Mouse (Mus musculus) small intestine, adult 2 months (tissue): ENCODE measurements at regions not wholly inside any gene's neighbourhood (a gene's known extent, or its start where the extent isn't known, plus 50 kb on each side); places are given as distances from the start of the nearest gene placed in this dataset.

Experiments used
- H3K27ac ChIP-seq: fragments of 200-500 bp; 2 replicates; pipeline ENCODE4 v1.5.1; 2012; ENCODE audit warnings: low read depth, low read length, control low read depth, inconsistent platforms; ENCODE audit not compliant: insufficient read depth
- H3K27me3 ChIP-seq: fragments of 200-500 bp; 2 replicates; pipeline ENCODE4 v1.6.1; 2012; ENCODE audit warnings: mild to moderate bottlenecking, moderate library complexity, low read length, inconsistent platforms; ENCODE audit not compliant: control insufficient read depth, insufficient read depth
- H3K36me3 ChIP-seq: fragments of 200-500 bp; 2 replicates; pipeline ENCODE4 v1.6.1; 2012; ENCODE audit warnings: mild to moderate bottlenecking, low read length, control low read depth, inconsistent platforms; ENCODE audit not compliant: control insufficient read depth, insufficient read depth
- H3K4me1 ChIP-seq: fragments of 200-500 bp; 2 replicates; pipeline ENCODE4 v1.6.1; 2012; ENCODE audit warnings: low read length, inconsistent platforms, mixed read lengths; ENCODE audit not compliant: control insufficient read depth, insufficient read depth, insufficient read length
- H3K4me3 ChIP-seq: fragments of 200-500 bp; 2 replicates; pipeline ENCODE4 v1.5.1; 2012; ENCODE audit warnings: low read depth, mild to moderate bottlenecking, control low read depth, inconsistent platforms, low read length, moderate library complexity
- CTCF ChIP-seq: fragments of 200-500 bp; IDR thresholded peaks from 2 replicates; pipeline ENCODE4 v1.5.1; 2012; ENCODE audit warnings: low read depth, mild to moderate bottlenecking, control low read depth, inconsistent platforms, low read length, moderate library complexity, mixed read lengths; ENCODE audit not compliant: insufficient replicate concordance, insufficient read length; ENCODE audit errors: extremely low read depth
- POLR2A ChIP-seq: fragments of 200-500 bp; IDR thresholded peaks from 2 replicates; pipeline ENCODE4 v1.6.1; 2012; ENCODE audit warnings: low read depth, mild to moderate bottlenecking, control low read depth, inconsistent platforms, low read length, moderate library complexity
- WGBS: fragments of 180-500 bp; shearing (Covaris S2); methylation state at CpG from one replicate; pipeline ENCODE4 v1.1.7; 2018; 5-methylcytosine and 5-hydroxymethylcytosine counted together

DNA sequence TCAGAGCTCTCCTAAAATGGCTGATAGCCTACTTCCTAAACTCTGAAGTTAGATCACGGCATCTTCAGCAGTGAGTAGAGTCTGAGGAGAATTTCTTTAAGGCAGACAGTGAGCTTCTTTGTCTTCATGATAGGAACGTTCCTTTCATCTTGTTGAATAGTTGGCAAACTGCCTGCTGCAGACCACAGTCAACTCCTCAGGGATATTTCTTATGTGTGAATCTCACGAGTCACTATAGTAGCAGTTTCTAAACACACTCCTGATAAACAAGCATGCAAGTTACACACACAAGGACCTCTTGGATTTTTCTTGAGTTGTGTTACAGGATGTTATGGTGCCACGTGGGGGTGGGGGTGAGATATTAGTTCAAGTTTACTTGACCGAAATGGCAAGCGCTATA is 205.2 kb downstream of the Gm11077 start:
- Histone ChIP-seq H3K4me3 (no peak overlapping the region), H3K27me3 (no peaks in the 10 kb centered on the region), H3K4me1 (0 out of 2 replicates have a peak, but pooled peaks cover 3% of the 10 kb centered on the region), H3K27ac (no peak overlapping the region), H3K36me3 (no peaks in the 10 kb centered on the region)
- WGBS: 70% methylated on average over 6 of the region's 6 CpGs
- TF ChIP-seq CTCF (no peak), POLR2A (no peak)

GRCm38 (mm10) chr6:140938025-140938424 is 208.9 kb downstream of the Gm11077 start:
- 57% methylated on average over 1 of the region's 1 CpGs for WGBS

GRCm38 (mm10) chr6:140946720-140947119 is 217.6 kb downstream of the Gm11077 start:
- no peak overlapping the region for H3K4me3 ChIP-seq
- H3K4me1 ChIP-seq: no peaks in the 10 kb centered on the region
- 63% methylated on average over 2 of the region's 2 CpGs for WGBS
- H3K27ac ChIP-seq: no peak overlapping the region
- no peak for TF ChIP-seq POLR2A
- no peak for TF ChIP-seq CTCF
- H3K36me3 ChIP-seq: no peaks in the 10 kb centered on the region
- H3K27me3 ChIP-seq: no peaks in the 10 kb centered on the region

More at GRCm38 (mm10) chr6:140938025-140938424, 208.9 kb downstream of the Gm11077 start:
- Histone ChIP-seq H3K4me1 (0 out of 2 replicates have a peak, but pooled peaks cover 3% of the 10 kb centered on the region), H3K27ac (no peak overlapping the region), H3K27me3 (no peaks in the 10 kb centered on the region), H3K36me3 (no peaks in the 10 kb centered on the region), H3K4me3 (no peak overlapping the region)
- TF ChIP-seq POLR2A: no peak
- no peak for TF ChIP-seq CTCF

- no peaks in the 10 kb centered on the region for H3K27me3 ChIP-seq
- TF ChIP-seq CTCF (no peak), POLR2A (no peak)
- no peak overlapping the region for H3K27ac ChIP-seq
- 80% methylated on average over 6 of the region's 6 CpGs for WGBS
- no peak overlapping the region for H3K4me3 ChIP-seq
- no peaks in the 10 kb centered on the region for H3K36me3 ChIP-seq
- H3K4me1 ChIP-seq: no peaks in the 10 kb centered on the region
Measured at GRCm38 (mm10) chr6:140950483-140950882, 221.4 kb downstream of the Gm11077 start.

GRCm38 (mm10) chr6:140953256-140953655 is 224.2 kb downstream of the Gm11077 start:
- no peaks in the 10 kb centered on the region for H3K4me1 ChIP-seq
- no peaks in the 10 kb centered on the region for H3K27me3 ChIP-seq
- no peak overlapping the region for H3K4me3 ChIP-seq
- no peak overlapping the region for H3K27ac ChIP-seq
- no peak for TF ChIP-seq POLR2A
- no peak for TF ChIP-seq CTCF
- no peaks in the 10 kb centered on the region for H3K36me3 ChIP-seq

DNA sequence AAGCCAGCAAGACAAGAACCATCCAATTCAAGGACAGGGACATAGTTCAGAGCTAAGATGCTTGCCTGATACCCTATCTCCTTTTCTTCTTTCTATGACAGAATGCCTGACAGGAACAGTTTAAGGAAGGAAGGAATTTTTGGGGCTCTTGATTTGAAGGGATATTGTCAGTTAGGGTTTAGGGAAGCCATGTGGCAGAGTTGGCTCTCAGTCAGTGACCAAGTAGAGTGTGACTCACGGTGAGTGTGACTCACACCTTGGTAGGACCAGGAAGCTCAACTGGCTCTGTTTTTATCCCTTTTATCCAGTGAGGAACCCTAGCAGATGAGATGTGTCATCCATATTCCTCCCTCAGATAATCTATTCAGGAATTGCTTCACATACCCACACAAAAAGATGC is 224.6 kb downstream of the Gm11077 start:
- Histone ChIP-seq H3K4me1 (no peaks in the 10 kb centered on the region), H3K27me3 (no peaks in the 10 kb centered on the region), H3K27ac (no peak overlapping the region), H3K4me3 (no peak overlapping the region), H3K36me3 (no peaks in the 10 kb centered on the region)
- TF ChIP-seq POLR2A (no peak), CTCF (no peak)
- WGBS: 70% methylated on average over 1 of the region's 1 CpGs

- Histone ChIP-seq H3K27me3 (no peaks in the 10 kb centered on the region), H3K4me3 (no peak overlapping the region), H3K4me1 (no peaks in the 10 kb centered on the region), H3K36me3 (no peaks in the 10 kb centered on the region), H3K27ac (peak overlapping the region; percentile 40)
- WGBS: 60% methylated on average over 13 of the region's 13 CpGs
- TF ChIP-seq CTCF: no peak
Measured at GRCm38 (mm10) chr6:140955751-140956521, 226.9 kb downstream of the Gm11077 start.

GRCm38 (mm10) chr6:140956522-140956863 is 227.4 kb downstream of the Gm11077 start:
- WGBS: 89% methylated on average over 4 of the region's 4 CpGs
- peak overlapping the region; percentile 40 for H3K27ac ChIP-seq
- H3K27me3 ChIP-seq: no peaks in the 10 kb centered on the region
- no peak for TF ChIP-seq CTCF
- no peak for TF ChIP-seq POLR2A
- no peaks in the 10 kb centered on the region for H3K4me1 ChIP-seq
- H3K4me3 ChIP-seq: no peak overlapping the region
- no peaks in the 10 kb centered on the region for H3K36me3 ChIP-seq
